Mouse (Mus musculus) forebrain, postnatal 0 days (tissue): Measurements from ENCODE around the gene Rps27a. TPM values are rescaled to one million over a fixed set of nuclear protein-coding genes. Genes with fewer than 3 reads are reported as not detected.
"Not testable (repeated sequence)": the region's sequence is repeated elsewhere in the genome, so short reads cannot be mapped to it uniquely, and the experiment has no call there.

Experiments
- ATAC-seq: fragments of 200-750 bp; cut with Nextera tagmentation; 2 replicates; pipeline ENCODE4 v1.8.0; 2017; ENCODE audit warnings: mild to moderate bottlenecking, moderate library complexity
- DNase-seq: peaks from one replicate; pipeline ENCODE4 v3.0.0-alpha.2; 2015
- H3K27ac ChIP-seq: fragments of 300-500 bp; sonication (generic); 2 replicates; pipeline ENCODE4 v1.5.1; 2014; ENCODE audit warnings: low read depth, mild to moderate bottlenecking, antibody characterized with exemption, low read length, moderate library complexity, mixed read lengths
- H3K27me3 ChIP-seq: fragments of 300-500 bp; sonication (generic); 2 replicates; pipeline ENCODE4 v1.6.1; 2014; ENCODE audit warnings: mild to moderate bottlenecking, low read length, mixed read lengths; ENCODE audit not compliant: insufficient read depth
- H3K36me3 ChIP-seq: fragments of 300-500 bp; sonication (generic); 2 replicates; pipeline ENCODE4 v1.6.1; 2014; ENCODE audit warnings: mild to moderate bottlenecking, moderate library complexity; ENCODE audit not compliant: insufficient read depth
- H3K4me1 ChIP-seq: fragments of 300-500 bp; sonication (generic); 2 replicates; pipeline ENCODE4 v1.6.1; 2014; ENCODE audit warnings: antibody characterized with exemption; ENCODE audit not compliant: insufficient read depth
- H3K4me2 ChIP-seq: fragments of 300-500 bp; sonication (generic); 2 replicates; pipeline ENCODE4 v1.6.1; 2014; ENCODE audit warnings: low read depth, mild to moderate bottlenecking, moderate library complexity
- H3K4me3 ChIP-seq: fragments of 300-500 bp; sonication (generic); 2 replicates; pipeline ENCODE4 v1.5.1; 2014; ENCODE audit warnings: low read depth, low read length, mixed read lengths
- H3K9ac ChIP-seq: fragments of 300-500 bp; sonication (generic); 2 replicates; pipeline ENCODE4 v1.6.1; 2014; ENCODE audit warnings: mild to moderate bottlenecking
- H3K9me3 ChIP-seq: fragments of 300-500 bp; sonication (generic); 2 replicates; pipeline ENCODE4 v1.6.1; 2016; ENCODE audit warnings: low read length
- CTCF ChIP-seq: sonication (generic); IDR thresholded peaks from 2 replicates; pipeline ENCODE4 v1.5.1; 2016; ENCODE audit warnings: antibody characterized with exemption, control low read depth, low read depth
- WGBS: fragments of 180-500 bp; shearing (Covaris S2); extraction: QIAGEN DNeasy Blood & Tissue Kit; methylation state at CpG from one replicate; pipeline ENCODE4 v1.1.7; 2014; 5-methylcytosine and 5-hydroxymethylcytosine counted together
- polyA plus RNA-seq: library from polyadenylated mRNA; unstranded; fragments of >200 nt; fragmentation: Nextera tagmentation; extraction: Ambion mirVana; gene quantifications from 2 replicates; pipeline ENCODE4 v1.2.1, GENCODE M21; 2015
- total RNA-seq: library from RNA; depleted of rRNA; stranded (reverse); fragments of >200 nt; gene quantifications from 2 replicates; pipeline ENCODE4 v1.2.3, GENCODE M21; 2014

Gene Rps27a
- total and polyA plus RNA-seq, 2 experiments from 2014 or later: 599 to 847 TPM

- no peak for ATAC-seq
- Histone ChIP-seq H3K27me3 (no peaks in the 10 kb centered on the region), H3K9ac (no peak overlapping the region), H3K9me3 (no peaks in the 10 kb centered on the region), H3K4me3 (no peak overlapping the region), H3K27ac (no peak overlapping the region), H3K4me1 (no peaks in the 10 kb centered on the region), H3K36me3 (no peaks in the 10 kb centered on the region), H3K4me2 (no peak overlapping the region)
- TF ChIP-seq CTCF: no peak
- 90% methylated on average over 3 of the region's 3 CpGs for WGBS
- no peak for DNase-seq
Measured at GRCm38 (mm10) chr11:29560990-29561389, 13.1 kb upstream of the Rps27a start.

- Histone ChIP-seq H3K9me3 (no peaks in the 10 kb centered on the region), H3K4me1 (no peaks in the 10 kb centered on the region), H3K27ac (no peak overlapping the region), H3K4me3 (no peak overlapping the region), H3K9ac (no peak overlapping the region), H3K36me3 (no peaks in the 10 kb centered on the region), H3K27me3 (no peaks in the 10 kb centered on the region), H3K4me2 (no peak overlapping the region)
- 91% methylated on average over 9 of the region's 9 CpGs for WGBS
- no peak for ATAC-seq
- DNase-seq: no peak
- TF ChIP-seq CTCF: no peak
Measured at GRCm38 (mm10) chr11:29560452-29560851, 12.5 kb upstream of the Rps27a start.

GRCm38 (mm10) chr11:29549425-29549778, 1.5 kb upstream of the Rps27a start:
- Histone ChIP-seq H3K4me3 (no peak overlapping the region), H3K9me3 (no peaks in the 10 kb centered on the region), H3K36me3 (peaks cover 13% of the 10 kb centered on the region), H3K4me2 (no peak overlapping the region), H3K27me3 (no peaks in the 10 kb centered on the region), H3K9ac (no peak overlapping the region), H3K27ac (no peak overlapping the region), H3K4me1 (peaks cover 6% of the 10 kb centered on the region; the same call in 1 of the 2 replicates)
- DNase-seq (no peak), ATAC-seq (no peak)
- no peak for TF ChIP-seq CTCF
- 90% methylated on average over 1 of the region's 1 CpGs for WGBS

GRCm38 (mm10) chr11:29548504-29549424, 855 bp upstream of the Rps27a start:
- ATAC-seq (no peak), DNase-seq (no peak)
- Histone ChIP-seq H3K27ac (peak overlapping the region; percentile 82), H3K9ac (peak overlapping the region; percentile 84), H3K4me1 (peaks cover 6% of the 10 kb centered on the region; the same call in 1 of the 2 replicates), H3K4me3 (peak overlapping the region; percentile 77), H3K9me3 (no peaks in the 10 kb centered on the region), H3K36me3 (peaks cover 19% of the 10 kb centered on the region), H3K4me2 (peak overlapping the region; percentile 66), H3K27me3 (no peaks in the 10 kb centered on the region)
- WGBS: 28% methylated on average over 23 of the region's 23 CpGs
- no peak for TF ChIP-seq CTCF

- Histone ChIP-seq H3K36me3 (peaks cover 25% of the 10 kb centered on the region), H3K4me1 (peaks cover 6% of the 10 kb centered on the region; the same call in 1 of the 2 replicates), H3K4me2 (peak overlapping the region; percentile 56), H3K27me3 (no peaks in the 10 kb centered on the region), H3K9ac (peak overlapping the region; percentile 84), H3K4me3 (peak overlapping the region; percentile 77), H3K27ac (peak overlapping the region; percentile 82), H3K9me3 (no peaks in the 10 kb centered on the region)
- no peak for DNase-seq
- peak; percentile 12 for ATAC-seq
- no peak for TF ChIP-seq CTCF
- WGBS: under 1% methylated on average over 27 of the region's 27 CpGs
Measured at GRCm38 (mm10) chr11:29547249-29547751, 609 bp downstream of the Rps27a start.

GRCm38 (mm10) chr11:29546762-29547161, 1.1 kb downstream of the Rps27a start:
- Histone ChIP-seq H3K9me3 (no peaks in the 10 kb centered on the region), H3K27me3 (no peaks in the 10 kb centered on the region), H3K4me1 (peaks cover 6% of the 10 kb centered on the region; the same call in 1 of the 2 replicates), H3K9ac (peak overlapping the region; percentile 84), H3K36me3 (peaks cover 27% of the 10 kb centered on the region), H3K4me3 (peak overlapping the region; percentile 77), H3K4me2 (peak overlapping the region; percentile 56), H3K27ac (no peak overlapping the region)
- TF ChIP-seq CTCF: no peak
- 24% methylated on average over 2 of the region's 2 CpGs for WGBS
- ATAC-seq (no peak), DNase-seq (no peak)

- not testable (repeated sequence) for ATAC-seq, H3K9me3 ChIP-seq, H3K4me1 ChIP-seq, DNase-seq, H3K4me2 ChIP-seq, H3K27me3 ChIP-seq, H3K27ac ChIP-seq
- Histone ChIP-seq H3K9ac (0 out of 2 replicates have a peak overlapping the region, but pooled peaks have one; percentile 84), H3K36me3 (peaks cover 31% of the 10 kb centered on the region), H3K4me3 (peak overlapping the region; percentile 77)
- WGBS: 92% methylated on average over 2 of the region's 2 CpGs
Measured at GRCm38 (mm10) chr11:29546297-29546696, 1.6 kb downstream of the Rps27a start.

- not testable (repeated sequence) for H3K9me3 ChIP-seq, H3K27me3 ChIP-seq, H3K4me3 ChIP-seq, H3K4me2 ChIP-seq, DNase-seq, ATAC-seq, H3K9ac ChIP-seq, H3K27ac ChIP-seq, H3K4me1 ChIP-seq
- 90% methylated on average over 4 of the region's 4 CpGs for WGBS
- peaks cover 33% of the 10 kb centered on the region for H3K36me3 ChIP-seq
Measured at GRCm38 (mm10) chr11:29545150-29545752, 2.7 kb downstream of the Rps27a start.
